In genomic region chr16:45786639-45787038, GRCm38 (mm10) we compare ENCODE assay signal across 10 mouse cellular contexts. TPM values are rescaled to one million over a fixed set of nuclear protein-coding genes. Genes with fewer than 3 reads are reported as not detected.
DNase-seq lines count a peak whose midpoint lies in the region; ATAC-seq lines count a peak whose summit lies in the region.
"Had no signal": no experiment of that assay in that cellular context is flagged by ENCODE, and none has a peak within 500 bp of the region (broad histone marks: within the 10 kb centered on the region; RNA-seq: fewer than 3 reads in every experiment).

No protein-coding gene starts in this region.

- no peak overlapping the region for H3K4me3 ChIP-seq in liver, embryonic 11.5 days (ENCODE audit: low read depth, low read length)
- H3K4me3 ChIP-seq in embryonic facial prominence, embryonic 10.5 days, result no peak overlapping the region
- H3K4me3 ChIP-seq: embryonic facial prominence, embryonic 15.5 days; limb, embryonic 13.5 days had no signal

- no peak overlapping the region for H3K27ac ChIP-seq in liver, embryonic 11.5 days (ENCODE audit: low read depth, low read length)
- no peak overlapping the region for H3K27ac ChIP-seq in embryonic facial prominence, embryonic 10.5 days (replicated peaks)
- H3K27ac ChIP-seq: embryonic facial prominence, embryonic 15.5 days; limb, embryonic 13.5 days had no signal

- no peaks in the 10 kb centered on the region for H3K9me3 ChIP-seq in liver, embryonic 11.5 days (ENCODE audit: control insufficient read depth, low read length)
- H3K9me3 ChIP-seq in embryonic facial prominence, embryonic 10.5 days, result no peaks in the 10 kb centered on the region
- H3K9me3 ChIP-seq: embryonic facial prominence, embryonic 15.5 days; limb, embryonic 13.5 days had no signal

- H3K9ac ChIP-seq in liver, embryonic 11.5 days (ENCODE audit: low read depth, low read length), result no peak overlapping the region
- H3K9ac ChIP-seq: embryonic facial prominence, embryonic 15.5 days; limb, embryonic 13.5 days had no signal

- no peaks in the 10 kb centered on the region for H3K4me1 ChIP-seq in liver, embryonic 11.5 days (replicated peaks; ENCODE audit: control insufficient read depth, insufficient read depth, low read length)
- H3K4me1 ChIP-seq in embryonic facial prominence, embryonic 10.5 days, result no peaks in the 10 kb centered on the region
- H3K4me1 ChIP-seq: limb, embryonic 13.5 days had no signal

- 0 out of 2 replicates have a peak, but pooled peaks cover 2% of the 10 kb centered on the region for H3K36me3 ChIP-seq in liver, embryonic 11.5 days (ENCODE audit: control insufficient read depth, insufficient read depth, low read length)
- peaks cover 54% of the 10 kb centered on the region for H3K36me3 ChIP-seq in embryonic facial prominence, embryonic 10.5 days (replicated peaks)

- H3K27me3 ChIP-seq in liver, embryonic 11.5 days (replicated peaks; ENCODE audit: control insufficient read depth, insufficient read depth, low read length), result no peaks in the 10 kb centered on the region
- no peaks in the 10 kb centered on the region for H3K27me3 ChIP-seq in embryonic facial prominence, embryonic 10.5 days (replicated peaks; ENCODE audit: low read depth, poor library complexity, severe bottlenecking)
- H3K27me3 ChIP-seq: embryonic facial prominence, embryonic 15.5 days; limb, embryonic 13.5 days had no signal

- 35% methylated on average over 8 of the region's 8 CpGs for WGBS in liver, embryonic 11.5 days
- 40% methylated on average over 8 of the region's 8 CpGs for WGBS in embryonic facial prominence, embryonic 10.5 days

- no peak overlapping the region for H3K4me2 ChIP-seq in liver, embryonic 11.5 days
- H3K4me2 ChIP-seq: embryonic facial prominence, embryonic 15.5 days; limb, embryonic 13.5 days had no signal

- no peak for DNase-seq in cerebellum, postnatal 4 days (ENCODE audit: low spot score in 2 of 2)
- no peak for DNase-seq in liver, embryonic 11.5 days (ENCODE audit: low spot score)
- no peak for DNase-seq in liver
- peak; percentile 24 for DNase-seq in retina, postnatal 1 day
- DNase-seq in embryonic facial prominence, embryonic 10.5 days (ENCODE audit: low spot score), result no peak

- peak; percentile 87 for ATAC-seq in cerebellum, adult (ENCODE audit: insufficient number of reproducible peaks, low FRiP score, low TSS enrichment)
- 0 out of 2 replicates have a peak, but pooled peaks have one; percentile 18 for ATAC-seq in liver, embryonic 11.5 days (replicated peaks; ENCODE audit: low FRiP score)
- ATAC-seq in common myeloid progenitor, adult 5-6 weeks (replicated peaks; ENCODE audit: low read depth, poor library complexity, severe bottlenecking), result peak; percentile 86
- no peak for ATAC-seq in monocyte, adult 5-6 weeks (replicated peaks; ENCODE audit: insufficient number of reproducible peaks, low FRiP score, low TSS enrichment, poor library complexity, severe bottlenecking)

RNA-seq across cellular contexts. Expression of gene Abhd10, which starts 43.9 kb away (rescaled TPM):
- 28.3 and 30.7 TPM in 2 replicates for polyA plus RNA-seq in liver, embryonic 11.5 days (2014; fragmentation: Nextera tagmentation; extraction: Ambion mirVana)
- 20.0 and 26.3 TPM in 2 replicates for total RNA-seq in common myeloid progenitor, adult 5-6 weeks (2017)
- total RNA-seq in monocyte, adult 5-6 weeks (2017), result 19.0 to 34.7 TPM (median 24.2 TPM) in 3 replicates
- polyA plus RNA-seq in embryonic facial prominence, embryonic 10.5 days (2016; fragmentation: Nextera tagmentation; extraction: Ambion mirVana), result 40.7 and 43.8 TPM in 2 replicates
